Mouse (Mus musculus) kidney, postnatal 14 days (tissue): ENCODE data around the gene Ankrd63.
"Not testable (repeated sequence)": the region's sequence is repeated elsewhere in the genome, so short reads cannot be mapped to it uniquely, and the experiment has no call there.

Experiments used
- DNase-seq: peaks from one replicate; pipeline ENCODE4 v3.0.0; 2022; ENCODE audit warnings: mixed read lengths

The Ankrd63 gene

GRCm38 (mm10) chr2:118659493-118659892 is 44.3 kb downstream of the Ankrd63 start:
- DNase-seq, result no peak

GRCm38 (mm10) chr2:118659077-118659476 is 44.7 kb downstream of the Ankrd63 start:
- DNase-seq, result peak; percentile 58

GRCm38 (mm10) chr2:118658457-118658856 is 45.3 kb downstream of the Ankrd63 start:
- DNase-seq, result peak; percentile 39

- peak; percentile 54 for DNase-seq
Observed at GRCm38 (mm10) chr2:118656688-118657281, 47.0 kb downstream of the Ankrd63 start.

- DNase-seq, result not testable (repeated sequence)
Observed at GRCm38 (mm10) chr2:118650697-118651096, 53.1 kb downstream of the Ankrd63 start.
